Mouse (Mus musculus) yolk sac, embryonic 10.5 days (tissue): Measurements from ENCODE around the gene Irf2.
A peak's percentile ranks its signal among the peaks of the same experiment; 100 is the strongest.

Experiments used
- DNase-seq: peaks from one replicate; pipeline ENCODE4 v3.0.0-alpha.2; 2017; ENCODE audit warnings: low spot score

Irf2 gene

DNA sequence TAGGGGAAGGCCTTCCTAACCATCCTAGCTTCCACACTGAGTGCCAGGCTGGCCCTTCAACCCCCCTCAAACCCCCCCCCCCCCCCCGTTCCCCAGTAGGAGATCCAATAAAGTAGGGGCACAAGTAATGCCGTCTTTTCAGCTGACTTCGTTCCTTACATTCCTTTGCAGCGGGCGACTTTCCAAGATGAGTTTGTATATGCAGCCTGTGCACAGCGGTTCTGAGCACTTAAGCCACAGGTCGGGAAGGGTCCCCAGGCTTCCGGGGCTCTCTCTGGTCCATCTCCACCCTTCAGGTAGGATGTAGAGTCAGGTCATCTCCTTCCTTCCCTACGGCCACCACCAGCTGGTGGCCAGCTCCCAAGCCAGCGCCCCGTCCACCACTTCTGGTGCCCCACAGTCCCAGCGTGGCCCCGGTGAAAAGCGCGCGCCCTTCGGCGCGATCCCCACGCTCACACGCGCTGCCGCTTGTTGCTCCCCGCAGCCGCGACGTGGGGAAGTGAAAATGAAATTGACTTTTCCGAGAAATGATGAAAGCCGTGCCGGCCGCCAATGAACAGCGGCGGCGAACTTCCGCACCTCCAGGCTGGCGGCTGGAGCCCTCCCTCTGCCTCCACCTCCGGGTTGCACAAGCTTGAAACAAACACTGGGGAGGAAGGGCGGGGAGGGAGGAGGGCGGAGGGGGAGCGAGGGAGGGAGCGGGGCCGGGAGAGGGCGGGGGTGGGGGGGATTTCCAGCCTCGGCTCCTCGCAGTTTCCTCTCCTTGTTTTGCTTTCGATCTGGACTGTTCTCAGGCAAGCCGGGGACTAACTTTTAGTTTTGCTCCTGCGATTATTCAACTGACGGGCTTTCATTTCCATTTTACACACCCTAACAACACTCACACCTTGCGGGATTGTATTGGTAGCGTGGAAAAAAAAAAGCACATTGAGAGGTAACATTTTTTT is at the start of gene Irf2:
Irf2 (plus strand) TSS at position 730 of the 947 bp plus-strand sequence.
- DNase-seq: peak; percentile 94

DNA sequence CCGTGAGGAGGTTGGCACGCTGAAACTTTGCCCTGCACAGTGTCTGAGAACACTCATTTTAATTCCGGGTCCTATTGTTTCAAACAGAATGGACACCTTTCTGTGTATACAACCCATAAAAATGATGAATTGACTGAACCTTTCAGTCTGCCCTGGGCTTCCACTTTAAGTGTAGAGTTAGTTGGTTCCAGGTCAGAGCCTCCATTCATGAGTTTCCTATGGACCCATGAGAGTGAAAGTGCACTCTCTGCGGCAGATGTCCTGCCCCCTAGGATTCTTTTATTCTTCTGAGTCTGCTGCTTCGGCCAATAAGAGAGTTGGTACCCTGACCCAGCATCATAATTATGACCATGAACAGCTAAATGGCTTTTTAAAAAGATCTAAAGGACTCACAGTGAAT is 49.4 kb upstream of the Irf2 start:
- DNase-seq: no peak

DNA sequence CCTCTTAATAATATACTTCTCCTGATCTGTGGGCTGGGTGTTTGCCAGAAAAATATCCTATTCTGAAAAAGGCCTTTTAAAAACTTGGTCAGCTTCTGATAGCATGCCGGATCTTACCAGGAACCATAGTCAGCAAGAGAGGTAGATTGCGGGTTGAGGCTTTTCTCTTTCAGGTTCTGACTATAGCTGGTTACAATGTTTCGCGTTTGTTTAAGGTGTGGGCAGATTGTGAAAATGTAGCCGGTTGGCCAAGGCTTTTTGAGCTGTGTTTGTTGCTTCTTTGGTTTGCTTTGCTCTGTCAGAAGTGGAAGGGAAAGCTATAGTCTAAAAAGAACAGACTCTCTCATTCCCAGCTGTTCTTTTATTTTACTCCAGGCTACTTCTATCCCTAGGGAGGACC is 49.0 kb upstream of the Irf2 start:
- DNase-seq: no peak

DNA sequence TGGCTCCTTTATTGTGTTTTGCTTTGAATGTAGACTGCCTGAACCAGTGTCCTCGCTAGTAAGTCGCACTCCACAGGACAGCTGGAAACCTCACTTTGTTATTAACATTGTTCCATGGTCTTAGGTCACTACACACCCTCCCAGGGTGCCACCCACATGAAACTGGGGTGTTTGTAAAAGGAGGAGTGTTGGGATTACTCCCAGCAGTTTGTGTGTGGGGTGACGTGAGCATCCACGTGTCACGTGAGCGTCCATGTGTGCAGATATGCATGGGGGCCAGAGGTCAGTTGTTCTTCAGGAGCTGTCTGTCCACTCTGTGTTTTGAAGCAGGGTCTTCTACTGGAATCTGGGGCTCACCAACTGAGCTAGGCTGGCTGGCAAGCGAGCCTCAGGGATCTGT is 48.2 kb upstream of the Irf2 start:
- DNase-seq: no peak

DNA sequence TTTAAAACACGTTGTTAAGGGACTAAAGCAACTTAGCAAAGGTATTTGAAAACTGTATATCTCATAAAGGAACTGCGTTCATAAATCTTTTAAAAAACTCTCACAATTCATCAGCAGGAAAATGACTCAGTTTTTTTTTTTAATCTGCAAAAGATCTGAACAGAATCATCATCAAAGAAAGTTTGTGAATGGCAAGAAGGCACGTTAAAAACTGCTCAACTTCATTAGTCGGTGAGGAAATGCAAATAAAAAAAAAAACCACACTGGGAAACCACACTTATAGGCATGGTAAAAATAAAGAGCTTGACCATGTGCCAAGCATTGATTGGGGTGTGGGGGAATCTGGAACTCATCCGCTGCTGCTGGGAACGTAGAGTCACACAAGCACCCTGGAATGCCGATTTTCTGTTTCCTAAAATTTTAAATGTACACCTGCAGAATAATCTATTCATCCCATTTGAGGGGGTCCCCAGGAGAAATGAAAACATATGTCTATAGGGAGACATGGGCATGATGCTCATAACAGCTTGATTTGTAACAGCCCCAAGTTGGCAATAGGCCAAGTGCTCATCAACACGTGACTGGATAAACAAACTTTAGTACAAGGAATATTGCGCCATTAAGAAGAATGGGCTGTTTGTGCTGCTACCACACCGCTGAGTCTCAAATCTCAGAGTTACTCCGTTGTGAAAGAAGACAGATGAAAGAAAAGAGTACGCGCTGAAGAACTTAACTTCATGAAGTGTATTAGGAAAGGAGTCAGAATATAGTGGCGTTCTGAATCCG is 43.1 kb upstream of the Irf2 start:
- no peak for DNase-seq

DNA sequence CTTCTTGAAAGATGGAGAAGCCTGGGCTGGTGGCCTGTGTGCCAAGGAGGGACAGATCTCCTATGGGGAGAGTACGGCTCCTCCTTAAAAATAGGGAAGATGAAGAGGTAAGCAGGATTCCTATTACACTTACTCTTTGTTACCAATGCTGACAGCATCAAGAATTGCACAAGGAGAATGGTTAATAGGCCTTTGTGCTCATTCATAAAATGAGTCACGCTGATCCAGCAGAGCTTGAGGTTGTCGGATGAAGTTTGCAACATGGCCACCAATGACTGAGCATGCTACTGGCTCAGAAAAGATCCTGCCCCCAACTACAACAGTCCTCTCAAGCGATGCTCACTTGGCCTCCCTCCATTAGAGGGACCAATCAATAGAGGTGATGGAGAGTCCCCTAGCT is 42.0 kb upstream of the Irf2 start:
- DNase-seq: no peak

DNA sequence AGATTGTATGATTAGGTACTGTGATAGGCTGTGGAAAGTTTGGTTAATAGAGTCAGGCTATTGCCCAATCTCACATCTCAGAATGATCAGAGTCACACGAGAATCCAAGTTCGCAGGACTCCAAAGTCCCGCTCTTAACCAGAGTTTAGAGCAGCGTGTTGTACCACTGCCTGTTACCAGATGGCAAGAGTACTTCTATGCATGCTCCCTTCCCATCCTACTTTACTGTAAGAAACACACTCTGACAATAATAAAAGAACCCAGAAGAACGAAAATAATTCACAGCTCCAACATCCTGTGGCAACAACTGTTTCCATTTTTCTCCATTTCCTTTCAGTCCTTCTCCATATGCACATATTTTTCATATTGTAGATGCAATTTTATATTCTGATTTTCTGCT is 41.4 kb upstream of the Irf2 start:
- no peak for DNase-seq

DNA sequence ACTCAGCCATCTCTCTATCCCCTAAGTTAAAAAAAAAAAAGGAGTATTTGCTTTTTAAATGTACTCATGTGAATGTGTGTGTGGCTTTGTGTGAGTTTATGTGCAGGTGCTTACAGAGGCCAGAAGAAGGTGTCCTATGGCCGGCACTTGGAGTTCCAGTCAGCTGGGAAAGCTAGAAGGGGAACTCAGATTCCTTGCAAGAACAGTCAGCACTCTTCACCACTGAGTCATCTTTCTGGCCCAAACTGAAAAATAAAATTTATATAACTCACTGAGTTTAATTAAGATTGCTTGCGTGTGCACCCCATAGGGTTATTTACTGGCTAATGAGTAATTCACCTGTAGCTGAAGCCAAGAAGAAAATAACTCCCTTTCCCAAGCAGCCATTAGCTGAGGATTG is 34.4 kb upstream of the Irf2 start:
- no peak for DNase-seq

DNA sequence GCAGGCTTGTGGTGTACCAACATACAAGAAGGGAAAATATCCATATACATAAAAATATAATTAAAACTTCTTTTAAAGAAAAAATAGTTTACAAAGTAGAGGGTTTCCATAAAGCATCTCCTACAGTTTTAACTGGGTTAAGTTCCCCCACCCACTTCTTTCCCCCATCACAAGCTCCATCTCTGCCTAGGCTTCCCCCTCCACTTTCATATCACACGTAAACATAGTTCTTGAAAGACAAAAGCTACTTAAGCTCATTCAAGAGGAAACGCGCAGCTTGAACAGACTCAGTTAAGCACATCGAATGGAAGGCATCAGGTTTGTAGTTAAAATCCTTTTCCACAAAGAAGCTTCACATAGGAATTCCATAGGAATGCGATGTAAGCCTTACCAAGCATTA is 32.8 kb upstream of the Irf2 start:
- DNase-seq: no peak

DNA sequence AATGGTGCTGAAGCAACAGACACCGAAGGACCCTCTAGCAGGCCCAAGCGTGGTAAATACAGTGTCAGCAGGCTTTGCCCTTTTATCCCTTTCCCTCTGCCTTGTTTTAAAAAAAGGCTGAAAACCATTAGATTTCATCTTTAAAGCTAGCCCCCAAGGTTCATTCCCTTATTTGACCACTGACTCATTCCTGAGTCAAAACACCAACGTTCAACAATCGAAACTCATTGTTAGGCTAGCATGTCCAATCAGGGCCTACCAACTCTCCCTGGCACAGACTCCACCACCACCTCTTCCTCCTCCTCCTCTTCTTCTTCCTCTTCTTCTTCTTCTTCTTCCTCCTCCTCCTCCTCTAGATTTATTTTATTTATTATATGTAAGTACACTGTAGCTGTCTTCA is 30.2 kb upstream of the Irf2 start:
- DNase-seq: no peak

DNA sequence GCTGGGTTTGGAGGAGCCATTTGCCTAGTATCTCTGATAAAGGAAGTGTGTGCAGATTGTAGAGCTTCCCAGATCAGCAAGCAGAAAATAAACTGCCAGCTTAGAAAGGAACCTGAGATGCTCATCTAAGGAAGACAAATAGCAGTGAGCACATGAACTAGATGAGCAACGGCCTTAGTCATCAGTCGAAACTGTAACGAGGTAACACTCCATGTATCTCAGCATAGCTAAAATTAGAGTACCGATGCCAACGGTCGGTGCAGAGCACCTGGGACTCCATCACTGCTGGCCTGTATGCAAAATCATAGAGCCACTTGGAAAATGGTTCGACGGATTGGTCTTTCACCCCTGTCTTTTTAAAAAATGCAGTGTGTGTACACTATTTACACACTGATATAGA is 29.2 kb upstream of the Irf2 start:
- DNase-seq: no peak

DNA sequence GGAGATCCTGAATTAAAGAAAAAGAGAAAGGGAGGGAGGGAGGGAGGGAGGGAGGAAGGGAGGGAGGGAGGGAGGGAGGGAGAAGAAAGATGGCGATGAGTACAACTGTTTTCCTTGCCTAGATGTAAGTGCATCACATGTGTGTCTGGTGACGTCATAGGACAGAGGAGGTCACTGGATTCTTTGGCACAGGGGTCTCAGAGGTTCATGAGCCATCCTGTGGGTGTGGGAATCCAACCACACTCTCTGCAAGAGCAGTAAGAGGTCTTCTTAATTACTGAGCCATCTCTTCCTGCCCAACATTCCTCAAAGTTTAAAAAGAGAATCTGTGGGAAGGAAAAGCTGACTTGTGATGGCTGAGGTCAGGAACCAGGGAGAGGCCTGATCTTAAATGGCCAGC is 28.0 kb upstream of the Irf2 start:
- no peak for DNase-seq

DNA sequence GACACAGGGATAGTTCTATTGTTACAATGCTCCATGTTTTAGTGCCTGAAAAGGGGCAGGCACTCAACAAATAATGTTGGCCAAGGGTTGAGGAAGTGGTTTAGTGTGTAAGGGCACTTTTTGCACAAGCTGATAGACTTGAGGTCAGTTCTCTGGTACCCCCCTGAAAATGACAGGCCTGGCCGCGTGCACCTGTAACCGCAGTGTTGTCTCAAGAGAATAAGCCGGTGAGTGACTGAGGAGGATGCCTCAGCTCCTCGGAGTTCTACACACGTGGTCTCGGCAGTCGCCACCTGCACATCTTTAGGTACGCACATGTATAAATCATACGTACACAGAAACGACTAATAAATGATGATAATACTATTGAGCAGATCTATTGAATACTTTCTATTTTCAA is 26.4 kb upstream of the Irf2 start:
- no peak for DNase-seq

DNA sequence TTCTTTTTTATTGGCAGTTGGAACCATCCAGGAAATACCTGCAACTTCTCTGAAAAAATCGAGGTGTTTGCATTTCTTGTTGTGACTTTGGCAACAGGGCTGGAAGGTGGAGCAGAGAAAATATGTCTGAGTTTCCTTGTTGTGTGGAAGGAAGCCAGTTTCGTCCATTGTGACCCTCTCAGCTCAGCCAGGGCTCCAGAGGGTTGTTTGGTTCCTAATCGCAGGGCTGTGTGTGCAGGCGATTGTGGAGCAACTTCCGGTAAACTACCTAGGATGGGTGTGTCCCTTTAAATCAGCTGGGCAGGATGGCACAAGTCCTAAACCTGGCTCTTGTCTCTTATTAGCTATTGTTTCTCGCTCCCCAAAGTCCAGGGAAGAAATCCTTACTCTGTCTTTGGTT is 25.7 kb upstream of the Irf2 start:
- no peak for DNase-seq

DNA sequence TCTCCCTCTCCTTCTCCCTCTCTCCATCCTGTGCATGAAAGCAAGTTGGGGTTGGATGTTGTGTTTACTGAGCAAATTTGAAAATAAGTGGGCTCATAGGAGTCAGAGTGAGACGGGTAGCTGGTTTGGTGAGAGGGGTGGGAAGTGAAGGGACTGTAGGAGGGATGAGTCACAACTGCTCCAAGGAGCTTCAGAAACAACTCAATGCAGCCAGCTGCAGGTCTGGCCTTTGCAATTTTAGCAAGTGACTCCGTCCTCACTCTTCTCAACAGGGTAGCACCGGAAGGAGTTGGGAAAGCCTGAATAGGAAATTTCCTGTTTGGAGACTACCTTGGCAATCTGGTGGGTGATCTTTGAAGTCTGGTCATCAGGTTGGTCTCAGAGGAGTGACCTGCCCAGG is 25.1 kb upstream of the Irf2 start:
- DNase-seq: no peak

DNA sequence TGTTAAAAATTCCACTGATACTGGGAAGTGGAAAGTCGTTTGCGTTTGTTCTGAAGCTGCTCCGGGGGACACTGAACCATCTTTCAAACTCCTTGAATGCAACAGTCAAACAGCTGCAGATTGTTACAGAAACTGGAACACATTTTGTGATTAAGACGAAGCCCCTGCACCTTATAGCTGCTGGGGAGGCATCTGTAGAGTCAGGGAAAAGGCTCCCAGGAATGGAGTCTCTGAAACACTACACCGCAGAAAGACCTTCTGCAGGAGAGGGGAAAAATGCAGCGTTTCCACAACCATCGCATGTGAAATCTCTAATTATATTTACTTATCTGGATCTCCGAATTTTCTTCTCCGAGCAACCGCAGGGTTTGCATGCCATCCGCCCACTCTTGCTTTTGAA is 23.1 kb upstream of the Irf2 start:
- no peak for DNase-seq

DNA sequence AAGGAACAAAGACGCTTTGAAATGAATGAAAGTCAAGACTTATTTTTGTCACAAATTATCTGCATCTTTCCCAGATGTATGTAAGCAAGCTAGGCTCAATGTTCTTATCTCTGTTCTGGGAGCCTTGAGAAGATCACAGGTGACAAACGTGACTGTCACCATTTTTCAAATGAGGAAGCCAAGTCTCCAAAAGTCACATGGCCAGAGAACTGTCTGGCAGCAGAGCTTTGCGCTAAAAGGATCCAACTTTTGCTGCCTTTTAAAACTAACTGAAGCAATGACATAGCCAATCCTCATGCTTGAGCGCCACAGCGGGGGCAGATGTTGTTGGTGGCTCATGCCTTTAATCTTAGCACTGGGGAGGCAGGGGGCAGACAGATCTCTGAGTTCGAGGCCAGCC is 22.4 kb upstream of the Irf2 start:
- DNase-seq: no peak

DNA sequence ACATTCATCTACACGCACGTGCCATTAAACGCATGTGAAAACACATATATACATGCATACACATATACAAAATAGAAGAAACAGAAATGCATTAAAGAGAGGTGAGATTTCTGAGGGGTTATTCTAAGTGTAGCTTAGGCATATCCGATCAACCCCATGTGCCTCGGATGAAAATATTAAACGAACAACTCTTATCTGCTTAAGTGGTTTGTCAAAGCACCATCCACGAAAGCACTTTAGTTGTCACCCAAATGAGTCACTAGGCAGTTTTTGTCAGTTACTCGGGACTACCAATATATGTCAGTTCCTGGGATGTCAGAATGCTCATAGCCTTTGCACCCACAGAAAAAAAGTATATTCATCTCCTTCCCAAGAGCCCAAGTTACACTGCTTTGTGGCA is 21.2 kb upstream of the Irf2 start:
- DNase-seq: no peak

DNA sequence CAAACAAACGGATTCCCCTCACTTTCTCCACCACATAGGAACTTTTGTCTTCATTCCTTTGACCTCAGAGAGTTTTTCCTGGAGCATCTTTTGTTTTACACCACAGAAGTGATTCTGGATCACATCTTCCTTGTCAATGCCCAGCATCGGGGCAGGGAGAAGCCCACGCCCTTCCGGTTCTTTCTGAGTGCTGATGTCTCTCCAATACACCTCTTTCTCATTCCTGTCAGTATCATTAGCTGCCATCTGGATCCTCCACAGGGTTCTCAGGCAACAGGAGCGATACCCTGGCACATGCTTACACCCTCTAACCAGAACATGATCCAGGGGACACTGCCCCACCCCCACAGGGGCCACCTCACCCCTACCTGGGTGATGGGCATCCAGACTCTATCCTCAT is 20.8 kb upstream of the Irf2 start:
- no peak for DNase-seq

DNA sequence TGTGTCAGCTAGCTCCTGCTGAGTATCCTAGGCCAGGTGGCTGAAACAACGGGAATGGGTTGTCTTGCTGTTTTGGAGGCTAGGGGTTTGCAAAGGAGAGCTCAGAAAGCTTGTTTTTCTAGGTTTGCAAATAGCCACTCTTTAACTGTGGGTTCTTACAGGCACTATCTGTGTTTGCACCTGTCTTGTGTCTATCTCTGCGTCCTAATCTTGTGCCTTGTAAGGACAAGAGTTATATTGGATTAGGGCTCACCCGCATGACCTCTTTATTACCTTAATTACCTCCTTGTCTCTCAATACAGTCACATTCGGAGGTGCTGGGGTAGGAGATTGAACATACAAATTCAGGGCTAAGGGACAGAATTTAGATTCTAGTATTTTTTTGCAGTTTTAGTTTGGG is 18.9 kb upstream of the Irf2 start:
- DNase-seq: no peak

DNA sequence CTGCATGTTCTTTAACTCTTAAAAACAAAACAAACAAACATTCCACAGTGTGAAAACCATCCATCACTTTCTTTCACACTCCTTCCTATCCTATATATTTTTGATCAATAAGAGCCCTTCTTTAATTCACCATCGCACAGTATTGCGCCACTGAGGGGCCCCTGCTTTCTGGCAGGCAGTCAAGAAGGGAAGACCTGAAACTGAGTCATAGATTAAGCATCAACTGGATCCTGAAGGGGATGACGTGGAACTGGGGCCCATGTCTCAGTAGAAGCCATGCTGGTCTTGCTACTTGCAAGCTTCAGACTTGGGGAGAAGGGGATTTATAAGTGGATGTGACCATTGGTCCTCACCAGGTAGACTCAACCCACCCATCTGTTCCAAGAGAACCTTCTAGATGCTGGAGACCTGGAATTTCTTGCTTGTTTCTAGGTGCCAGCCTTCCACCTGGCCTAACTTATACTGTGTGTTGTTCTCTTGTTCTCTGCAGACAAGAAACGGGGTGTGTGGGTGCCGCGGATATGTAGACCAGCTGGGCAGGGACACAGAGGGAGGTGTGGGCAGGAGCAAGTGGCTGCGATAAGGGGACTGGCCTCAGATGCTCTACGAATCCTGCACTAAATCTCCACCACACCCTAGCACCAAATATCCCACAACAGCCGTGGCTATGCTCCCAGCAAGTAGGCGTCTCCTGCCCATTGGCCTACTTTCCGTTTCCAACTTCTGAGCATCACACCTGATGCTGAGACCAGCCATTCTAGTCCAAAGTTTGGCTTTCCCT is 18.3 kb upstream of the Irf2 start:
- no peak for DNase-seq

DNA sequence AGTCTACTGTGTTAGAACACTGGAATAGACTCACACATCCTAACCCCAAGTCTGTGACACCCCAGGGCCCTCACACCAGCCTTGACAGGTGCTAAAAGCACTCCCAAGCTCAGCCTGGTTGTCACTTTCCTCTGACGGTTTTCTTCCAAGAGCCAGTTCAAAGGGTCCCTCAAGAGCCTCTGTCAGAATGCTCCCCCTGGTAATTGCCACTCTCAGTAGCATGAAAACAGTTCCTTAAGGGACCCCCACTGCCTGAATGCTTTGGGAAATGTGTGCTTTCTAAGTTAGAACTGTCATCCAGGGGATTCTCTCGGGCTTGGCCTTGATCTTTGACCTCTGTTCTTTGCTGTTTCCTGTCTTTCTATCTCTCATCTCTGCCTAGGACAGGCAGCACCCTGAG is 17.0 kb upstream of the Irf2 start:
- no peak for DNase-seq

DNA sequence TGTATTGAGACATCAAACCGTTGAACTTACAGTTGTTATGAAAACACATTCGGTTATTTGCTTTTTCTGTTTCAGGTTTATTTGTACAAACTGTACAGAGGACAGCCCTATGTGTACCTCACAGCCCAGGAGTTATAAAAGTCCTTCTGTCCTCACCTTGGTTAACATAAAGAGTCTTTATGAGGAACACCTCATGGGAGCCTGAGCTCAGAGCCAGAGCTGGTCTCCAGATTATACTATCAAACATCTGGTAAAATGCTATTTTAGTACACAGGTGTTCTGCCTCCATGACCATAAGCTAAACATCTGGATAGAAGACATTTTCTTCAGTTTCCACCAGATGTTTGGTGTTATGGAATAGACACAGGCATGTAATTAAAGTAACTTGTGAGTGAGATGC is 13.1 kb upstream of the Irf2 start:
- DNase-seq: no peak
